Mouse (Mus musculus) stomach, postnatal 0 days (tissue): ENCODE measurements around the gene Tnip2.

Experiments used
- CTCF ChIP-seq: IDR thresholded peaks from 2 replicates; pipeline ENCODE4 v1.5.1; 2016; ENCODE audit warnings: antibody characterized with exemption, low read depth, mild to moderate bottlenecking, moderate library complexity
- EP300 ChIP-seq: optimal IDR thresholded peaks from 2 replicates; pipeline ENCODE3; 2016; ENCODE audit warnings: antibody characterized with exemption

GRCm38 (mm10) chr5:34551821-34552220 is 38.0 kb upstream of the Tnip2 start:
- no peak for TF ChIP-seq CTCF
- TF ChIP-seq EP300 = no peak
